Mouse (Mus musculus) G1E (cell line): ENCODE results near the gene Dlx5. TPM values are rescaled to one million over a fixed set of nuclear protein-coding genes. Genes with fewer than 3 reads are reported as not detected.

ENCODE experiments used
- ATAC-seq: 2 replicates; pipeline ENCODE4 v1.8.0; 2016; ENCODE audit warnings: mild to moderate bottlenecking; ENCODE audit not compliant: insufficient number of reproducible peaks, poor library complexity, low FRiP score, severe bottlenecking; ENCODE audit errors: extremely low read depth
- DNase-seq: peaks from one replicate; pipeline ENCODE4 v3.0.0; 2012; ENCODE audit warnings: low spot score
- H3K27me3 ChIP-seq: 2 replicates; pipeline ENCODE4 v1.6.1; 2012; ENCODE audit warnings: mild to moderate bottlenecking, low read length, inconsistent platforms; ENCODE audit not compliant: insufficient read depth
- H3K36me3 ChIP-seq: replicated peaks from 2 replicates; pipeline ENCODE3; 2012; ENCODE audit warnings: mild to moderate bottlenecking, inconsistent platforms
- H3K4me1 ChIP-seq: 2 replicates; pipeline ENCODE4 v1.6.1; 2012; ENCODE audit warnings: low read depth, low read length, inconsistent platforms, mixed read lengths; ENCODE audit not compliant: insufficient read depth
- H3K4me3 ChIP-seq: 2 replicates; pipeline ENCODE4 v1.5.1; 2012; ENCODE audit warnings: low read depth, mild to moderate bottlenecking, inconsistent platforms, low read length, moderate library complexity, mixed read lengths
- H3K9me3 ChIP-seq: replicated peaks from 2 replicates; pipeline ENCODE4 v1.6.1; 2012; ENCODE audit warnings: inconsistent platforms
- CTCF ChIP-seq: IDR thresholded peaks from 2 replicates; pipeline ENCODE4 v1.5.1; 2012; ENCODE audit warnings: low read depth, low read length, inconsistent platforms, mixed read lengths
- GATA1 ChIP-seq: IDR thresholded peaks from 2 replicates; pipeline ENCODE4 v1.6.1; 2012; ENCODE audit warnings: borderline replicate concordance, low read length, inconsistent platforms, mixed read lengths
- GATA2 ChIP-seq: IDR thresholded peaks from 2 replicates; pipeline ENCODE4 v1.6.1; 2012; ENCODE audit warnings: low read depth, low read length, inconsistent platforms, borderline replicate concordance
- POLR2AphosphoS5 ChIP-seq: IDR thresholded peaks from 2 replicates; pipeline ENCODE4 v1.6.1; 2012; ENCODE audit warnings: low read depth, low read length, inconsistent platforms; ENCODE audit not compliant: insufficient replicate concordance
- TAL1 ChIP-seq: conservative IDR thresholded peaks from 2 replicates; pipeline ENCODE4 v1.6.1; 2012; ENCODE audit warnings: low read depth, low read length, inconsistent platforms, mixed read lengths
- polyA plus RNA-seq: library from polyadenylated mRNA; stranded (reverse); fragments of >175 nt; gene quantifications from 2 replicates; pipeline ENCODE4 v1.2.3, GENCODE M21; 2012
- total RNA-seq, 2 experiments: library from RNA; stranded (forward) in 1 of 2; stranded (reverse) in 1 of 2; fragments of 200-1000 nt in 1 of 2; fragments of >200 nt in 1 of 2; fragmentation: Nextera tagmentation in 1 of 2; gene quantifications; 2 replicates each; pipeline ENCODE4 v1.2.3; 2014 to 2017

Gene Dlx5
- total and polyA plus RNA-seq, 3 experiments = not detected

DNA sequence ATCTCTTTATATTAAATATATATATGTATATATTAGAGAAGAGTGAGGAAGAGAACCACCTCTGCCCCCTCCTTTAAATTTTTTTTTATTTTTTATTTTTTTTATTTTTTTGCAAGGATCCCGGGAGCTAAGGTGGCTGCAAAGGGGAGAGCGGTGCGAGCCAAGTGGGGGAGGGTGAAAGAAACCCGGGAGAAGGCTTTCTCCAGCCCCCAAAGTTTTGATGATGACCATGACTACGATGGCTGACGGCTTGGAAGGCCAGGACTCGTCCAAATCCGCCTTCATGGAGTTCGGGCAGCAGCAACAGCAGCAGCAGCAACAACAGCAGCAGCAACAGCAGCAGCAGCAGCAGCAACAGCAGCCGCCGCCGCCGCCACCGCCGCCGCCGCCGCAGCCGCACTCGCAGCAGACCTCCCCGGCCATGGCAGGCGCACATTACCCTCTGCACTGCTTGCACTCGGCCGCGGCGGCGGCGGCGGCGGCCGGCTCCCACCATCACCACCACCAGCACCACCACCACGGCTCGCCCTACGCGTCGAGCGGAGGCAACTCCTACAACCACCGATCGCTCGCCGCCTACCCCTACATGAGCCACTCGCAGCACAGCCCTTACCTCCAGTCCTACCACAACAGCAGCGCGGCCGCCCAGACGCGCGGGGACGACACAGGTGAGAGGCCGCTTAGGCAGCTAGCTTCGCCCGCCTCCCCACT, 18.6 kb downstream of the Dlx5 start, which contains the start of gene Dlx6:
Dlx6 (plus strand) TSS at position 175 of the 711 bp plus-strand sequence.
- H3K36me3 ChIP-seq = no peaks in the 10 kb centered on the region
- H3K4me1 ChIP-seq = 0 out of 2 replicates have a peak, but pooled peaks cover 4% of the 10 kb centered on the region
- H3K27me3 ChIP-seq = peaks cover 61% of the 10 kb centered on the region
- TF ChIP-seq TAL1 (no peak), POLR2AphosphoS5 (no peak), CTCF (no peak), GATA1 (no peak), GATA2 (no peak)
- no peaks in the 10 kb centered on the region for H3K9me3 ChIP-seq
- no peak within 1 kb of the TSS; the same call in 1 of the 2 replicates for H3K4me3 ChIP-seq
- DNase-seq (no peak), ATAC-seq (no peak)

DNA sequence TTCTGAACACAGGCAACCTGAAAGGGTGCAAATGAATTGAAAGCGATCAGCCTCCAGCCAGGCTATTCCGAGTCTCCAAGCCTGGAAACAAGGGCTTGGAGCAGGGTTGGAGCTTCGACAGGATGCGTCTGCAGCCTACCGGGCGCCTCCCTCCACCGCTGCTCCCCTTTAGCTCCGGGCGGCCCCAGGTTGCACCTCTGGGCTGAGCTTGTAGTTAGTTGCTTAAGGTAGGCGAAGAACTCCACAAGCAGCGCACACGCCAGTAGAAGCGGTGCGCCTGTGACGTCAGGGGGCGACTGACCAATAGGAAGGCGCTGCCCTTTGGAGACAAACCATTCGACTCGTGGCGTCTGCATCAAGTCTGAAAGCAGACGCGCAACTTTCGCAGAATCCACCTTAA, 19.3 kb downstream of the Dlx5 start:
- peaks cover 65% of the 10 kb centered on the region for H3K27me3 ChIP-seq
- TF ChIP-seq GATA1 = no peak
- no peak for TF ChIP-seq TAL1
- no peak for TF ChIP-seq CTCF
- no peak for TF ChIP-seq GATA2
- no peak for TF ChIP-seq POLR2AphosphoS5

GRCm38 (mm10) chr6:6861798-6862428, 20.0 kb downstream of the Dlx5 start:
- peaks cover 62% of the 10 kb centered on the region for H3K27me3 ChIP-seq
- no peak overlapping the region for H3K4me3 ChIP-seq
- no peak for DNase-seq
- H3K36me3 ChIP-seq = no peaks in the 10 kb centered on the region
- no peak for ATAC-seq
- no peak for TF ChIP-seq TAL1
- no peak for TF ChIP-seq GATA1
- no peak for TF ChIP-seq POLR2AphosphoS5
- 0 out of 2 replicates have a peak, but pooled peaks cover 4% of the 10 kb centered on the region for H3K4me1 ChIP-seq
- H3K9me3 ChIP-seq = no peaks in the 10 kb centered on the region

More for the DNA sequence above, 19.3 kb downstream of the Dlx5 start:
- H3K36me3 ChIP-seq = no peaks in the 10 kb centered on the region
- no peak overlapping the region; the same call in 1 of the 2 replicates for H3K4me3 ChIP-seq
- ATAC-seq (no peak), DNase-seq (no peak)
- H3K4me1 ChIP-seq = 0 out of 2 replicates have a peak, but pooled peaks cover 4% of the 10 kb centered on the region
- H3K9me3 ChIP-seq = no peaks in the 10 kb centered on the region

DNA sequence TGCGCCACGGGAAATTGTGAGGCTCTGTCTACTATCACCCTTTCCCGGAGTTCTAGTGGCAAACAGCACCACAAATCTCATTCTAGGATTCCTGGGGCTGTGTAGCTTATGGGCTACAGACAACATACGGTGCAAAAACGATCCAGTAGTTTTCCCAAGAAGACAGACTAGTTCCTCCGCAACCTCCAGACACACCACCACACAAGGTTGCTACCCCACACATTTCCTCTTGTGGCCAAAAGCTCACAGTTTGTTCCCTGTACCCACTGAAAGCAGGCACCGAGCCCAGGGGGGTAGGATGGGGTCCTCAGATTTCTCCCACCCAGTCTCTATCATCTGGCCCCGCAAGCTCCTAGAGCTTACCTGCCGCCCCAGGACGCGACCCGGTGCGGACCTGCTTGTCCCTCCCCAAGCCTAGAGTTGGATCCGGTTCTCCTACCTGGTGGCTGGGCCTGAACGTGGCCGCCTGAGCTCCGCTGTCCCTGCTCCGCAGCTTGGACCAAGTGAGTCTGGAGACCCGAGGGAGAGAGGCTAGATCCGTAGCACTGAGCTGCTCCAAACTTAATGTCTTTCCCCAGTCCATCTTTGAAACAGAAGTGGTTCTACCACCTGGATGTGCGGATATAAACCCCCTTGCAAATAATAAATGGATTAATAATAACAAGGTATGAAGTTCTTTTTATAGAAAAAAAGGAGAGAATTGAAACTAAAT, 20.6 kb downstream of the Dlx5 start:
- Histone ChIP-seq H3K4me3 (no peak overlapping the region), H3K36me3 (no peaks in the 10 kb centered on the region), H3K27me3 (peaks cover 63% of the 10 kb centered on the region), H3K9me3 (no peaks in the 10 kb centered on the region), H3K4me1 (0 out of 2 replicates have a peak, but pooled peaks cover 4% of the 10 kb centered on the region)
- TF ChIP-seq GATA1 (no peak), CTCF (no peak), TAL1 (no peak), GATA2 (no peak), POLR2AphosphoS5 (no peak)
- ATAC-seq (no peak), DNase-seq (no peak)

- H3K36me3 ChIP-seq = no peaks in the 10 kb centered on the region
- no peak for TF ChIP-seq GATA1
- TF ChIP-seq GATA2 = no peak
- TF ChIP-seq TAL1 = no peak
- no peak for TF ChIP-seq POLR2AphosphoS5
- TF ChIP-seq CTCF = no peak
- H3K27me3 ChIP-seq = peaks cover 61% of the 10 kb centered on the region
- no peaks in the 10 kb centered on the region for H3K9me3 ChIP-seq
- H3K4me3 ChIP-seq = no peak overlapping the region
- no peak for DNase-seq
- H3K4me1 ChIP-seq = 0 out of 2 replicates have a peak, but pooled peaks cover 4% of the 10 kb centered on the region
- no peak for ATAC-seq
Measured at GRCm38 (mm10) chr6:6860411-6861085, 21.3 kb downstream of the Dlx5 start.

DNA sequence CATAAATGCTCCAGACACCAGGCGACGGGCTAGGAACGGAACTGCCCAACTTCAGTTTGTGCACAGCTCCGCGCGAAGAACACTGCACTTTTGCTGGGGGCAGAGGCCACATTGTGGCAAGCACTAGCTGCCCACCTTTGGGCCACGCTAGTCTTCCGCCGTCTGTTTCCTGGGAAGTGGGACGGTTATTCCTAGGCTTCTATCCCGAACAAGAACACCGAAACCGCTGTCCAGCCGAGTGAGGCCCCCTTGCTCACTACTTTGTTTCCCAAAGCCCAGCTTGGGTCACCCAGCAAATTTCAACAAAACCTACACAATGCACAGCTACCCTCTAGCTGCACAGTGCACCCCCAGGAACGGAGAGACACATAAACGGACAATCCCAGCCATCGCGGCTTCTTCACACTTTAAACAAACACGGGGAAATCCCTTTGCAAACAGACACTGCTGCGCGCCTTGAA, 21.9 kb downstream of the Dlx5 start:
- DNase-seq = no peak
- H3K9me3 ChIP-seq = no peaks in the 10 kb centered on the region
- H3K36me3 ChIP-seq = no peaks in the 10 kb centered on the region
- H3K27me3 ChIP-seq = peaks cover 62% of the 10 kb centered on the region
- no peak overlapping the region for H3K4me3 ChIP-seq
- ATAC-seq = no peak
- H3K4me1 ChIP-seq = 0 out of 2 replicates have a peak, but pooled peaks cover 4% of the 10 kb centered on the region
- no peak for TF ChIP-seq POLR2AphosphoS5
- TF ChIP-seq CTCF = no peak
- no peak for TF ChIP-seq TAL1
- no peak for TF ChIP-seq GATA2
- TF ChIP-seq GATA1 = no peak
